Mouse (Mus musculus): ENCODE measurements around the gene Vkorc1l1. TPM values are rescaled to one million over a fixed set of nuclear protein-coding genes. Genes with fewer than 3 reads are reported as not detected.
A peak's percentile ranks its signal among the peaks of the same experiment; 100 is the strongest.

Vkorc1l1 gene
- total RNA-seq (2012; rRNA removed) = 48.1 and 58.9 TPM in 2 replicates

DNA sequence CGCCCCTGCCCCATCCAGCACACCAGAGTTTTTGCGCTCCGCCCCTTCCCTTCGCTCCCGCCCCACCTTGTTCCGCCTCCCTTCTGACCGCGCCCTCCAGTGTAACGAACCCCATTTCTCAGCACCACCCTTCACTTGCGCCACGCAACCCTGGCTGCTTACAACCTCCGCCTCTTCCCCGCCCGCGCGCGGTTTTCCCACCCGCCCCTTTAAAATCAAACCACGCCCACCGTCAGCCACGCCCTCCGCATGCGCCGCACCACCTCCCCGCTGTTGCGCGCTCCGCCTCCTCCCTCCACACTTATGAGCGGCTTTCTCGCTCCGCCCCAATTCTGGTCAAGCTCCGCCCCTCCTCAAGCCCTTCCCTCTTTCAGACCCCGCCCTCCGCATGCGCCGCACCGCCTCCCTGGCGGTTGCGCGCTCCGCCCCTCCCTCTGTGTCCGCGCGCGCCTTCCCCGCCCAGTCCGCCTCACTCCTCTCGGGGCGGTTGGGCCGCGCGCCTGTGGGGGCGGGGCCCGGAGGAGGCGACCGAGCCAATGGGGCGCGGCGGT lies at the start of gene Vkorc1l1:
Gene Vkorc1l1, plus strand, starts transcription at position 476 of the 551 bp plus-strand sequence.
- peaks cover 2 to 6% of the 10 kb centered on the region in 2 experiments; a peak in 2 of 4 replicates for H3K4me1 ChIP-seq (ENCODE audit: control insufficient read depth in 2 of 2, insufficient read depth in 2 of 2, low read length in 2 of 2, poor library complexity in 1 of 2)
- no peak within 1 kb of the TSS; the same call in 1 of the 2 replicates for H3K27ac ChIP-seq (ENCODE audit: insufficient read depth, low read depth, low read length, poor library complexity, severe bottlenecking)
- H3K36me3 ChIP-seq (ENCODE audit: control insufficient read depth, insufficient read depth, low read length, poor library complexity, severe bottlenecking) = peaks cover 7% of the 10 kb centered on the region
- TF ChIP-seq CHD2 (IDR thresholded peaks at IDR 0.05; ENCODE audit: low read depth, low read length) = no peak
- TF ChIP-seq ZC3H11A (IDR thresholded peaks at IDR 0.05; ENCODE audit: borderline replicate concordance, low read depth, low read length) = no peak
- TF ChIP-seq HCFC1 (IDR thresholded peaks at IDR 0.05; ENCODE audit: borderline replicate concordance, insufficient read depth, low read length) = no peak
- TF ChIP-seq ZNF384 (IDR thresholded peaks at IDR 0.05; ENCODE audit: low read depth, low read length) = no peak
- TF ChIP-seq MAFK (IDR thresholded peaks at IDR 0.05; ENCODE audit: insufficient read depth, low read depth, low read length) = no peak
- H3K4me3 ChIP-seq (ENCODE audit: insufficient read depth in 1 of 2, low read depth in 1 of 2, low read length in 2 of 2, poor library complexity in 1 of 2, severe bottlenecking in 1 of 2) = peak within 1 kb of the TSS; percentile 90 to 95
- DNase-seq (ENCODE audit: low read depth, low spot score) = peak; percentile 97
- peak within 1 kb of the TSS; percentile 98 for H3K9ac ChIP-seq (ENCODE audit: insufficient read depth, low read depth, low read length, poor library complexity, severe bottlenecking)
- in situ Hi-C loops (cut with MboI; ENCODE audit: low sequenced_read_pairs in 2 of 2, unreplicated experiment in 2 of 2) = no loop called here
- H3K9me3 ChIP-seq (ENCODE audit: control insufficient read depth, insufficient read depth, low read depth, low read length) = no peaks in the 10 kb centered on the region

DNA sequence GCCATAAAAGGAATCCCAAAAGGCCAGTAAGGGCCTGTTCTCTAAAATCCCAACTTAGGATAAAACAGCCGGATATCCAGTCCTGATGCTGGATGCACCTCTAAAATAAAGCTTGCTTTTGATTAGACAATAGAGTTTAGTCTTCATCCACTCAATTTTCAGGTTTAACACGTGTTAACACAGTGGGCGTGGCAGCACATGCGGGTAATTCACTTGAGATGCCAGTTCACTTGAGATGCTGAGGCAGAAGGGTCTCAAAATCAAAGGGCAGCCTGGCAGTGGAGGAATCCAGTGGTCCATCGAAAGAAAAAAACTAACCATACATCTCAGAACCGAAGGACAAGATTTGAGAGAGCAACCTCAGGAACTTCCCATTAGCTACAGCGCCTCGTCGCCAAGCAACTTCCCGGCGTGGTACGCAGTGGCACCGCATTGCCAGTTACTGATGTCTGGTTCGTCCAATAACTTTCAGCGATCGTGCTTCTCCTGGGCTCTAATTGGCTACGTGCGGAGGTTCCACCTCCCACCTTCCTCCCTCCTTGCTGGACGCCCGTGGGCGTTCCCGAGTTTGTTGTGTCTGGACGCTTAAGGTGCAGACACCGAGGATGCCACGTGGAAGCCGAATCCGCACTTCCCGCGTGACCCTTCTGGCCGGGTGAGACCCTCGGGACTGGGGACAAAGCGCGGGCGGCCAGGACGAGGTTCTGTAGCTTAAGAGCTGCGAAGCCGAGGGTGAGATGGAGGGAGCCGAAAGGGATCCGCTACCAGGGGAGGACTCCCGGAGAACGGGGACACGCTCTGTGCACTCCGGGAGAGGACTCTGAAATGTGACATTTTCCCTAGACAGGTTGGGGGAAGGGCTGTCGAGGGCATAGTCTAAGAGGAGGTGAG lies 46.3 kb upstream of the Vkorc1l1 start, which contains the start of gene Zbed5:
Gene Zbed5, plus strand, starts transcription at position 526 of the 891 bp plus-strand sequence.
- in situ Hi-C loops (cut with MboI; ENCODE audit: low sequenced_read_pairs in 2 of 2, unreplicated experiment in 2 of 2) = no loop called here
- Histone ChIP-seq H3K27ac (ENCODE audit: insufficient read depth, low read depth, low read length, poor library complexity, severe bottlenecking) (no peak within 1 kb of the TSS), H3K9ac (ENCODE audit: insufficient read depth, low read depth, low read length, poor library complexity, severe bottlenecking) (peak within 1 kb of the TSS; percentile 74), H3K4me1 (ENCODE audit: control insufficient read depth in 2 of 2, insufficient read depth in 2 of 2, low read length in 2 of 2, poor library complexity in 1 of 2) (peaks cover 2 to 5% of the 10 kb centered on the region in 2 experiments; a peak in 1 of 4 replicates), H3K9me3 (ENCODE audit: control insufficient read depth, insufficient read depth, low read depth, low read length) (no peaks in the 10 kb centered on the region), H3K4me3 (ENCODE audit: insufficient read depth in 1 of 2, low read depth in 1 of 2, low read length in 2 of 2, poor library complexity in 1 of 2, severe bottlenecking in 1 of 2) (peak within 1 kb of the TSS; percentile 78 to 80), H3K36me3 (ENCODE audit: control insufficient read depth, insufficient read depth, low read length, poor library complexity, severe bottlenecking) (peaks cover 2% of the 10 kb centered on the region; the same call in 1 of the 2 replicates)
- TF ChIP-seq ZC3H11A (IDR thresholded peaks at IDR 0.05; ENCODE audit: borderline replicate concordance, low read depth, low read length) (no peak), ZNF384 (IDR thresholded peaks at IDR 0.05; ENCODE audit: low read depth, low read length) (no peak), HCFC1 (IDR thresholded peaks at IDR 0.05; ENCODE audit: borderline replicate concordance, insufficient read depth, low read length) (peak; percentile 18; the same call in 1 of the 2 replicates), MAFK (IDR thresholded peaks at IDR 0.05; ENCODE audit: insufficient read depth, low read depth, low read length) (no peak), CHD2 (IDR thresholded peaks at IDR 0.05; ENCODE audit: low read depth, low read length) (peak; percentile 89)
- peak; percentile 96 for DNase-seq (ENCODE audit: low read depth, low spot score)

DNA sequence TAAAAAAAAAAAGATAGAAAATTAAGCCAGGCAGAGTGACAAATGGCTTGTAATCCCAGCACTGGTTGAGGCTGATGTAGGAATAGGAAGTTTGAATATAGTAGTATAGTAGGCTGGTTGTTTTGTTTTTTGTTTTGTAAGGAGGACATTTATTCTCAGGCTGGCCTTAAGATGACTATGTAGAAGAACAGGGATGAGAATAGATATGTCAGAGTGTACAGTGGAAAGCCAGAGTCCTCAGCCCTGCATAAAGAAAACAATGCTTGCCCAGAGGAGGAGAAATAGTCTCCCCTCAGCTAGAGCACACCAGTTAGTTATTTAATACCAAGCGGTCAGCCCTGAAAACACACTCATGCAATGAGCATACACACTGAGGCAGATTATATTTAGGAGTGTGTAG lies 43.3 kb upstream of the Vkorc1l1 start, which contains the start of gene Phkg1:
Gene Phkg1, minus strand, starts transcription at position 101 of the 400 bp plus-strand sequence.
- TF ChIP-seq HCFC1 (IDR thresholded peaks at IDR 0.05; ENCODE audit: borderline replicate concordance, insufficient read depth, low read length) (no peak), MAFK (IDR thresholded peaks at IDR 0.05; ENCODE audit: insufficient read depth, low read depth, low read length) (no peak), ZC3H11A (IDR thresholded peaks at IDR 0.05; ENCODE audit: borderline replicate concordance, low read depth, low read length) (no peak), ZNF384 (IDR thresholded peaks at IDR 0.05; ENCODE audit: low read depth, low read length) (no peak), CHD2 (IDR thresholded peaks at IDR 0.05; ENCODE audit: low read depth, low read length) (no peak)
- H3K9ac ChIP-seq (ENCODE audit: insufficient read depth, low read depth, low read length, poor library complexity, severe bottlenecking) = no peak within 1 kb of the TSS
- peaks cover 2 to 5% of the 10 kb centered on the region in 2 experiments; a peak in 1 of 4 replicates for H3K4me1 ChIP-seq (ENCODE audit: control insufficient read depth in 2 of 2, insufficient read depth in 2 of 2, low read length in 2 of 2, poor library complexity in 1 of 2)
- in situ Hi-C loops (cut with MboI; ENCODE audit: low sequenced_read_pairs in 2 of 2, unreplicated experiment in 2 of 2) = no loop called here
- no peak for DNase-seq (ENCODE audit: low read depth, low spot score)
- peaks cover 8% of the 10 kb centered on the region for H3K36me3 ChIP-seq (ENCODE audit: control insufficient read depth, insufficient read depth, low read length, poor library complexity, severe bottlenecking)
- H3K27ac ChIP-seq (ENCODE audit: insufficient read depth, low read depth, low read length, poor library complexity, severe bottlenecking) = no peak within 1 kb of the TSS
- no peak within 1 kb of the TSS for H3K4me3 ChIP-seq (ENCODE audit: insufficient read depth in 1 of 2, low read depth in 1 of 2, low read length in 2 of 2, poor library complexity in 1 of 2, severe bottlenecking in 1 of 2)
- no peaks in the 10 kb centered on the region for H3K9me3 ChIP-seq (ENCODE audit: control insufficient read depth, insufficient read depth, low read depth, low read length)

DNA sequence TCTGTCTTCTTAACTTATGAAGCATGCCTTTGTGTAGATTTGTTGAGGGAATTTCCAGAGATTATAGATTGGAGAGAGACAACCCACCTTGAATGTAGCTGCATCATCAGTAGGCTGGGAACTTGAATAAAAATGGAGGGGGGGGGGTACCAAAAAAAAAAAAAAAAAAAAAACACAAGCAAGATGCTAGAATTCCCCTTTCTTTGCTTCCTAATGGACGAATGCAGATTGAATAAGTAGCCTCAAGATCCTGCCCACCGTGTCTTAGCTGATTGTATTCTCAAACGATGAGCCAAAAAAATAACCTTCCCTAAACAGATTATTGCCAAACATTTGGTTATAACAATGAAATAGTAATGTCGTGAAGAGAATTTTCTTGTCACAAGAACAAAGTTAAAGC lies 34.0 kb upstream of the Vkorc1l1 start:
- TF ChIP-seq HCFC1 (IDR thresholded peaks at IDR 0.05; ENCODE audit: borderline replicate concordance, insufficient read depth, low read length) (no peak), CHD2 (IDR thresholded peaks at IDR 0.05; ENCODE audit: low read depth, low read length) (no peak), ZNF384 (IDR thresholded peaks at IDR 0.05; ENCODE audit: low read depth, low read length) (peak; percentile 65), MAFK (IDR thresholded peaks at IDR 0.05; ENCODE audit: insufficient read depth, low read depth, low read length) (no peak), ZC3H11A (IDR thresholded peaks at IDR 0.05; ENCODE audit: borderline replicate concordance, low read depth, low read length) (no peak)
- H3K4me3 ChIP-seq (ENCODE audit: insufficient read depth in 1 of 2, low read depth in 1 of 2, low read length in 2 of 2, poor library complexity in 1 of 2, severe bottlenecking in 1 of 2) = peak overlapping the region in 1 of 2 experiments; percentile 93; a peak in 2 of 4 replicates
- DNase-seq (ENCODE audit: low read depth, low spot score) = no peak
- H3K9me3 ChIP-seq (ENCODE audit: control insufficient read depth, insufficient read depth, low read depth, low read length) = no peaks in the 10 kb centered on the region
- no peak overlapping the region for H3K9ac ChIP-seq (ENCODE audit: insufficient read depth, low read depth, low read length, poor library complexity, severe bottlenecking)
- 0 out of 4 replicates have a peak, but pooled peaks cover 2 to 4% of the 10 kb centered on the region in 2 experiments for H3K4me1 ChIP-seq (ENCODE audit: control insufficient read depth in 2 of 2, insufficient read depth in 2 of 2, low read length in 2 of 2, poor library complexity in 1 of 2)
- no peak overlapping the region for H3K27ac ChIP-seq (ENCODE audit: insufficient read depth, low read depth, low read length, poor library complexity, severe bottlenecking)
- in situ Hi-C loops (cut with MboI; ENCODE audit: low sequenced_read_pairs in 2 of 2, unreplicated experiment in 2 of 2) = no loop called here
- H3K36me3 ChIP-seq (ENCODE audit: control insufficient read depth, insufficient read depth, low read length, poor library complexity, severe bottlenecking) = peaks cover 2% of the 10 kb centered on the region; the same call in 1 of the 2 replicates

Measured in ES-E14 (cell line).